Mouse (Mus musculus): ENCODE measurements around the gene Cyp2s1.
"Not testable (repeated sequence)": the region's sequence is repeated elsewhere in the genome, so short reads cannot be mapped to it uniquely, and the experiment has no call there.

The Cyp2s1 gene

DNA sequence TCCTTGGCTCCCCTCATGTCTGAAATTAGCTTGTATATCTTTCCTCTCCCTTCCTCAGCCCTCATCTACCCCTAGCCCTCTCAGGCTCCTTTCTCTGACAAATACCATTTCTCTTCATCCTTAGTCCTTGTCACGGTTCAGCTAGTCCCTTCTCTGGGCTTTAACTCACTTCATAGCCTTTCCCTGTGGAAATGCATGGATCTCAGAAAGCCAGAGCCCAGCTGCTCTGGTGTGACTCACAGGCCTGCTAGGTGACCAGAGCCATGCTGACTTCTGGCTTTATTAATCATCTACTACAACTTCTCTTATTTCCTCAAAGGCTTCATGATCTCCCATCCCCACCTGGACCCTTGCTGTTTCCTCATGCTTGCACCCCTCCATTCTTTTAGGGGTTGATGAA lies 4.5 kb downstream of the Cyp2s1 start:
- DNase-seq (ENCODE audit: extremely low read depth, low read depth, low spot score) = no peak

- no peak for DNase-seq (ENCODE audit: extremely low read depth, low read depth, low spot score)
These were observed 5.0 kb downstream of the Cyp2s1 start for GRCm38 (mm10) chr7:25811716-25812115.

GRCm38 (mm10) chr7:25805631-25806343 lies 10.9 kb downstream of the Cyp2s1 start:
- no peak for DNase-seq (ENCODE audit: extremely low read depth, low read depth, low spot score)

GRCm38 (mm10) chr7:25804792-25805191 lies 11.9 kb downstream of the Cyp2s1 start:
- no peak for DNase-seq (ENCODE audit: extremely low read depth, low read depth, low spot score)

DNA sequence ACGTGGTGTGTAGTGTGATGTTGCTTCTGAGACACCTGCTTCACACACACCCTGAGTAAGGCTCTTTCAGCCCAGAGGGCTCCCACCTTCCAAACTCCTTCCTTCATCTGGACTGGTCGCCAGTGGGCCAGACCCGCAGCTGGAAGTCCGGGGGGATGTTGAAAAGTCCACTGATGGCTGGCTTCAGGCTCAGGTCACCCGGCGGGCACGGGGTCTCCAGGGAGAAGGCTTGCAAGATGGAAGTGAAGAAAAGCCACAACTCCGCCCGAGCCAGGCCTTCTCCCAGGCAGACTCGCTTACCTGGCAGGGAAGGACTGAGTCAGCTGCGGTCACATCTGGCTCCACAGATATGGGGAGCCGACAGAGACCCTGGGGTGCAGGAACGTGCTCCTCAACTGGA lies 13.3 kb downstream of the Cyp2s1 start:
- no peak for DNase-seq (ENCODE audit: extremely low read depth, low read depth, low spot score)

- no peak for DNase-seq (ENCODE audit: extremely low read depth, low read depth, low spot score)
These were observed 14.2 kb downstream of the Cyp2s1 start for GRCm38 (mm10) chr7:25802241-25803125.

DNA sequence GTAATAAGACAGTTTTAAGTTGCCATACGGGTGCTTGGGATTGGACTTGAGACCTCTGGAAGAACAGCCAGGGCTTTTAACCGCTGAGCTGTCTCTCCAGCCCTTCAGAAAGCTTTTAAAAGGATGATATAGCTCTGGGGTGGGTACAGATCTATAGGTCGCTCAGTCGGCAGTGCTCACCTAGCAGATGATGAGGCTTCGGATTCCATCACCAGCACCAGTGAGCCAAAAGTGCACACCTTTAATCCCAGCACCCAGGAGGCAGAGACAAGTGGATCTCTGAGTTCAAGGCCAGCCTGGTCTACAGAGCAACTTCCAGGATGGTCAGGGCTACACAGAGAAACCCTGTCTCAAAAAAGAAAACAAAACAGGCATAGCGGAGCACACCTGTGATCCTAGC lies 15.7 kb downstream of the Cyp2s1 start:
- no peak for DNase-seq (ENCODE audit: extremely low read depth, low read depth, low spot score)

GRCm38 (mm10) chr7:25799369-25799768 lies 17.3 kb downstream of the Cyp2s1 start:
- no peak for DNase-seq (ENCODE audit: extremely low read depth, low read depth, low spot score)

- no peak for DNase-seq (ENCODE audit: extremely low read depth, low read depth, low spot score)
These were observed 18.2 kb downstream of the Cyp2s1 start for GRCm38 (mm10) chr7:25798540-25798939.

- DNase-seq (ENCODE audit: extremely low read depth, low read depth, low spot score) = no peak
These were observed 21.9 kb downstream of the Cyp2s1 start for GRCm38 (mm10) chr7:25794775-25795174.

- no peak for DNase-seq (ENCODE audit: extremely low read depth, low read depth, low spot score)
These were observed 23.0 kb downstream of the Cyp2s1 start for GRCm38 (mm10) chr7:25793679-25794078.

- DNase-seq (ENCODE audit: extremely low read depth, low read depth, low spot score) = not testable (repeated sequence)
These were observed 23.7 kb downstream of the Cyp2s1 start for GRCm38 (mm10) chr7:25792966-25793365.

DNA sequence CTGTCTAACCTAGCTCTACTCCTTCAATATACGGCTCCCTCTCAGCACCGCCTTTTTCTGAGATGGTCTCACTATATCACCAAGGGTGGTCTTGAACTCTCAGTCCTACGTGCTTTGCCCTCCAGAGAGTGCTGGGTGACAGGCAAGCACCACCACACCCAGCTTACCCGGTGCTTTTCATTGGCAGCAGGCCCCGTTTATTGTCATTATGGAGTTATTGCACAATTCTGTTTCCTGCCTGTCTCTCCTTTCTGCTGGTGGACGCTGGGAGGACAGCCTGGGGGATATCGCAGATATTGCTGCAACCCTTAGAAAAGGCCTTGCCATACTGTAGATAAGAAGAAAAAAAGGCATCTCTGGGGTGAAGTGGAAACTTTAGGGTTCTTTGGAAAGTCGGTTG lies 26.1 kb downstream of the Cyp2s1 start:
- no peak for DNase-seq (ENCODE audit: extremely low read depth, low read depth, low spot score)

- DNase-seq (ENCODE audit: extremely low read depth, low read depth, low spot score) = peak; percentile 56
These were observed 27.6 kb downstream of the Cyp2s1 start for GRCm38 (mm10) chr7:25789129-25789440.

DNA sequence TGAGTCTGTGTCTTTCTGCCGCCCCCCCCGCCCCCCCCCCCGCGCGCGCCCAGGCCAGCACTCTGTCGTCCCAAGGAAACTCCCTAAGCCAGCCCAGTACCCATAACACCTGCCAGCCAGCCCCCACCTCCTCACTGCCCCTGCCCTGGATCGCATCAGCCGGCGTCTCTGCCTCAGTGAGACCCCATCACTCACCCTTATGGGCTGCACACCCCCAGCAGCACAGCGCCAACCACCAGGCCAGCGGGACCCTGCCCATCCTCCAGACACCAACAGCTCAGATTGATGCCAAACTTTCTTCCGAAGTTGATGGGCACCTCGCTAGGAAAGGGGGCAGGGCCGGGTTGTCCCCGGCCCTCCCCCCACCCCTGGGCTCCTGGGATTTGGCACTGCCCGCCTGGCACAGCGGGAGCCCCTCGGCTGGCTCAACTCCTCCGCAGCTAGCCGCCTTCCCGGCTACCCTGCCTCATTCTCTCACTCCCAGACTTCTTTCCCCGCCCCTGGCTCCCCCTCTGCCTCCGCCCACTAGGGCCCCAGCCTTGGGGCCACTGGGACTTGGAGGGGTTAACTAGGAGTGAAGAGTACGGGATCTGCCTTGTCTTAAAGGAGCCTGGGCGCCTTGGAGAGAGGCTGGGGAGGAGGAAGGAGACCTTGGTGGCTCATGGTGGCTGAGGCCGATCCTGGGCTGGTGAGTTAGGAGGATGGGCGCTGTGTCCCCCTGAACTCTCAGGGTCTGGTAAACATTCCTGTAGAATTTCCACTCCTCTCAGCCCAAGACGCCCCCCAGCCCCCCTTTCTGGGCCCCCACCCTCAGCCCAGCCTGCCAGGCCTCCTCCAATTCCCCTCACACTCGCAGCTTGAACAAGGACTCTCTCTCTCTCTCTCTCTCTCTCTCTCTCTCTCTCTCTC lies 28.2 kb downstream of the Cyp2s1 start, which contains the start of gene Axl:
TSS of gene Axl (minus strand) at position 486 of the 909 bp plus-strand sequence.
- DNase-seq (ENCODE audit: extremely low read depth, low read depth, low spot score) = no peak

DNA sequence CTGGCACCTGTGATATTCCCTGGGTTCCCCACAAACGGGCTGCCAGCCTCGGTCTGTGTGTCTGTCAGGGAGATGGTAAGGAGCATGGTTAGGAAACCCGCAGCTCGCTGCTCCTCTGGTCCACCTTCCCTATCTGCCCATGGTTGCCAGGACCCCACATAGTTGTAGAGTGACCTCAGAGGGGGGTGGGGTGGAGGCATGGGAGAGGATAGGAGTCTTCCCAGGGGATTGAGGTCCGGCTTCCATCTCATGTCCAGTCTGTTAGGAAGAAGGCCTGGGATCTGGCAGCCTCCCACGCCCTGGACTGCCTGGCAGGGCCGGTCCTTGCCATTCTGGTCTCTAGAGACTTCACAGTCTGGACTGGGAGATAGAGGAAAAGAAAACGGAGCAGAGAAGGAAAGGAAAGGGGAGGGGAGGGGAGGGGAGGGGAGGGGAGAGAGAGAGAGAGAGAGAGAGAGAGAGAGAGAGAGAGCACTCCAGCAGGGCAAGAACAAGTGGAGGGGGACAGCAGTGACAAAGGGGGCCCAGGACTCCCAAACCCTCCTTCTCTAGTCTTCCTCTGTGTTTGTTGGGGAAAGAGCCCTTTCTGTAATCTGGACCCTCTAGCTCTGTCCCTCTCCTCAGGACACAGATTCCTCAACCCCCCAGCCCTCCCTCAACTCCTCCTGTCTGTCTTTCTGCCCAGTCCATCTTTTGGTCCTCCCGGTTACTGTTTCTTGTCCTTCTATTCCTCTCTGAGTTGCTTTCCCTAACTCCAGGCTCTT lies 29.1 kb downstream of the Cyp2s1 start:
- DNase-seq (ENCODE audit: extremely low read depth, low read depth, low spot score) = no peak

GRCm38 (mm10) chr7:25786974-25787373 lies 29.7 kb downstream of the Cyp2s1 start:
- DNase-seq (ENCODE audit: extremely low read depth, low read depth, low spot score) = no peak

DNA sequence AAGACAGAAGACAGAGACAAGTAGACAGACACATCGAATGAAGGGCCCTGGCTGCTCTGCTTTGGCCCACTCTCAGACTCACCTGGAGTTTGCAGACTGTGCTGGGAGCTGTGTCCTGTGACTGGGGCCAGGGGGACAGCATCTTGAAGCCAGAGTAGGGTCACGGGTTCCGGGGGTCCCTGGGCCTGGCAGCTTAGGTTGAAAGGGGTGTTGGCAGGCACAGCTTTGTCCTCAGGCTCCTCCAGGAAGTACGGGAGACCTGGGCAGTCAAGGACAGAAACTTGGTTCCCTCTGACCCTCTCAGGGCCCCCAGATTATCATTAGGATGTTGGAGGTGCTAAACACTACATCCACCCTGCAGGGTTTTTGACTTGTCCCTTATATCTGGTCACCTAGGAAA lies 31.0 kb downstream of the Cyp2s1 start:
- DNase-seq (ENCODE audit: extremely low read depth, low read depth, low spot score) = no peak

- DNase-seq (ENCODE audit: extremely low read depth, low read depth, low spot score) = no peak
These were observed 31.9 kb downstream of the Cyp2s1 start for GRCm38 (mm10) chr7:25784808-25785207.

DNA sequence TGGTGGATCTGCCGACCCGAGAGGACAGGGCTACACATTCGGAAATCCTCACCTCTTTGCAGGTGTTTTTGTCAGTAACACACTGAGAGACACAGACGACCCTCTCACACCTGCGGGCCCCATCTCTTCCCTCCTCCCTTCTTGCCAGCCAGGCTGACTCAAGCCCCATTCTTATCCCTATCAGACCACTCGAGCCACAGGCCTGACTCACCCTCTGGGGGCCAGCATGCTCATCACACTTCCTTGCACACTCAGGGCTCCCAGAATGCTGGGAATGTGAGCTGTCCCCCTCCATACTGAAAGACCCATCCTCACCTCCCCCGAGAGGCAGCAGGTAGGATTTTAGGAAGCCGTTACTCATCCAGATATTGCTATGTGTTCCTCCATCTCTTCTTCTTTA lies 33.0 kb downstream of the Cyp2s1 start:
- no peak for DNase-seq (ENCODE audit: extremely low read depth, low read depth, low spot score)

DNA sequence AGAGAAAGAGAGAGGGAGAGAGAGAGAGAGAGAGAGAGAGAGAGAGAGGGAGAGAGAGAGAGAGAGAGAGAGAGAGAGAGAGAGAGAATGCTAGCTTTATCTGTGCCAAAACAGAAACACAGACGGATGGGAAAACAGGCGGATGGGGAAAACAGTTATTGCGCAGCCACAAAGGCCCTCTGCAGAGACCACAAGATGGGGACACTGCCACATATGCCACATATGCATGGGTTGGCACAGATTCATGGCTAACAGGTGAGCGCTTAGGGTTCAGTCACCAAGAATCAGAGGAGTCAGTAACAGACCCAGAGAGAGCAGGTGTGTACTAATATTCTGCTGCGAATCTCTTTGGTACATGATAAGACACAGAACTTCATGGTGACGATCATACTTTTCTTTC lies 34.0 kb downstream of the Cyp2s1 start:
- DNase-seq (ENCODE audit: extremely low read depth, low read depth, low spot score) = no peak

Data from fat pad, adult 2 months (tissue).